Mouse (Mus musculus): ENCODE data around the gene Smg6.

DNA sequence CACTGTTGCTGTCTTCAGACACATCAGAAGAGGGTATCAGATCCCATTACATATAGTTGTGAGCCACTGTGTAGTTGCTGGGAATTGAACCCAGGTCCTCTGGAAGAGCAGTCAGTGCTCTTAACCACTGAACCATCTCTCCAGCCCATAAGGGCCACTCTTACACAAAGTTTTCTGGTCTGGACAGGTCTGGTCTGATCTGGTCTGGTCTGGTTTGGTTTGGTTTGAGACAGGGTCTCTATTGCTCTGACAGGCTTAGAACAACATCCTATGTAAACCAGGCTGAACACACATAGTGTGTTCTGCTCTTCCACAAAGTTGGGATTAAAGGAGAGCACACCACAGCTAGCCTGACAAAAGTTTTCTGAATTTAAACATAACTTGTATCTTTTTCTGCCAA is 30.4 kb downstream of the Smg6 start:
- TF ChIP-seq CTCF (IDR thresholded peaks at IDR 0.05; ENCODE audit: low read depth, low read length) (no peak), POLR2A (IDR thresholded peaks at IDR 0.05; ENCODE audit: insufficient read depth, low read length) (no peak)

Data from ES-Bruce4 (cell line).